Mouse (Mus musculus): ENCODE data around the gene Tubd1. TPM values are rescaled to one million over a fixed set of nuclear protein-coding genes. Genes with fewer than 3 reads are reported as not detected.

Tubd1 gene
- polyA plus RNA-seq, 2 experiments: 7.1 to 10.5 TPM

GRCm38 (mm10) chr11:86577231-86577630 is 32.4 kb downstream of the Tubd1 start:
- peak overlapping the region; percentile 39; the same call in 1 of the 2 replicates for H3K27ac ChIP-seq (replicated peaks; ENCODE audit: low read depth, low read length)
- H3K9me3 ChIP-seq (ENCODE audit: control insufficient read depth, low read length): no peaks in the 10 kb centered on the region
- H3K36me3 ChIP-seq (ENCODE audit: control insufficient read depth, insufficient read depth, low read length): no peaks in the 10 kb centered on the region
- 62% methylated on average over 4 of the region's 4 CpGs for WGBS
- ATAC-seq (ENCODE audit: low FRiP score, low read depth): no peak
- peaks cover 4% of the 10 kb centered on the region; the same call in 1 of the 2 replicates for H3K4me1 ChIP-seq (ENCODE audit: control insufficient read depth, insufficient read depth, low read length)
- H3K9ac ChIP-seq (ENCODE audit: low read depth, low read length, severe bottlenecking): no peak overlapping the region
- no peak for TF ChIP-seq POLR2A (IDR thresholded peaks at IDR 0.05; ENCODE audit: borderline replicate concordance, extremely low read depth, insufficient read depth, insufficient read length)
- H3K27me3 ChIP-seq (ENCODE audit: control insufficient read depth, insufficient read depth, low read length): no peaks in the 10 kb centered on the region
- no peak for DNase-seq (ENCODE audit: low spot score)
- no peak overlapping the region for H3K4me2 ChIP-seq (replicated peaks; ENCODE audit: low read depth, low read length, severe bottlenecking)
- no peak overlapping the region for H3K4me3 ChIP-seq (replicated peaks; ENCODE audit: low read length)

DNA sequence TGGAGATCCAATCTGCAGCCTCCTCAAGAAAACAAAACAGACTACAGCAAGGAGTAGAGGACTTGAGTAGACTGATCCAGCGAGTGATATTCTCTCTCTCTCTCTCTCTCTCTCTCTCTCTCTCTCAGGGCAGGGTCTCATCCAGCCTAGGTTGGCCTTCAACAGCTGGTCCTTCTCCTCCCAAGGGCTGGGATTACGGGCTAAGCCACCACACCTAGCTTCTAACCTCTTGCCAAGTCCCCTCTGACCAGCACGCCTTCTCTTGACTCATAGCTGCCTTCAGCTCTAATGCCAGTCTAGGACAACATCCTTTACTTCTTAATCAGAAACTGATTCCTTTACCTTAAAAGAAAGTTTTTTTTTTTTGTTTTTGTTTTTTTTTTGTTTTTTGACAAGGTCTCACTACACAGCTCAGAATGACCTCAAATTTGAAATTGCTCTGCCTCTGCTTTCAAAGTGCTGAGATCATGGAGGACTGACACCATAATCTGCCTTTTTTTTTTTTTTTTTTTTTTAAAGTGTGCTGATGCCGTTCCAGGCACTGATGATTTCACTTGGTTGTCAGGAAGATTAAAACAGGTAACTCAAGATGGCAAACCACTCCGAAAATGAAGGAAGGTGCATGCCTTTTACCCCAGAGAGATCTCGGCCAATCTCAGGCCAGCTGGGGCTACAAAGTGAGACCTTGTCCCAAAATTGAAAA is 33.5 kb downstream of the Tubd1 start:
- Histone ChIP-seq H3K4me1 (ENCODE audit: control insufficient read depth, insufficient read depth, low read length) (peaks cover 4% of the 10 kb centered on the region; the same call in 1 of the 2 replicates), H3K36me3 (ENCODE audit: control insufficient read depth, insufficient read depth, low read length) (no peaks in the 10 kb centered on the region), H3K27me3 (ENCODE audit: control insufficient read depth, insufficient read depth, low read length) (no peaks in the 10 kb centered on the region), H3K4me3 (replicated peaks; ENCODE audit: low read length) (no peak overlapping the region), H3K9ac (ENCODE audit: low read depth, low read length, severe bottlenecking) (no peak overlapping the region), H3K27ac (replicated peaks; ENCODE audit: low read depth, low read length) (no peak overlapping the region), H3K4me2 (replicated peaks; ENCODE audit: low read depth, low read length, severe bottlenecking) (no peak overlapping the region), H3K9me3 (ENCODE audit: control insufficient read depth, low read length) (no peaks in the 10 kb centered on the region)
- WGBS: 77% methylated on average over 6 of the region's 6 CpGs
- no peak for ATAC-seq (ENCODE audit: low FRiP score, low read depth)
- DNase-seq (ENCODE audit: low spot score): no peak
- no peak for TF ChIP-seq POLR2A (IDR thresholded peaks at IDR 0.05; ENCODE audit: borderline replicate concordance, extremely low read depth, insufficient read depth, insufficient read length)

DNA sequence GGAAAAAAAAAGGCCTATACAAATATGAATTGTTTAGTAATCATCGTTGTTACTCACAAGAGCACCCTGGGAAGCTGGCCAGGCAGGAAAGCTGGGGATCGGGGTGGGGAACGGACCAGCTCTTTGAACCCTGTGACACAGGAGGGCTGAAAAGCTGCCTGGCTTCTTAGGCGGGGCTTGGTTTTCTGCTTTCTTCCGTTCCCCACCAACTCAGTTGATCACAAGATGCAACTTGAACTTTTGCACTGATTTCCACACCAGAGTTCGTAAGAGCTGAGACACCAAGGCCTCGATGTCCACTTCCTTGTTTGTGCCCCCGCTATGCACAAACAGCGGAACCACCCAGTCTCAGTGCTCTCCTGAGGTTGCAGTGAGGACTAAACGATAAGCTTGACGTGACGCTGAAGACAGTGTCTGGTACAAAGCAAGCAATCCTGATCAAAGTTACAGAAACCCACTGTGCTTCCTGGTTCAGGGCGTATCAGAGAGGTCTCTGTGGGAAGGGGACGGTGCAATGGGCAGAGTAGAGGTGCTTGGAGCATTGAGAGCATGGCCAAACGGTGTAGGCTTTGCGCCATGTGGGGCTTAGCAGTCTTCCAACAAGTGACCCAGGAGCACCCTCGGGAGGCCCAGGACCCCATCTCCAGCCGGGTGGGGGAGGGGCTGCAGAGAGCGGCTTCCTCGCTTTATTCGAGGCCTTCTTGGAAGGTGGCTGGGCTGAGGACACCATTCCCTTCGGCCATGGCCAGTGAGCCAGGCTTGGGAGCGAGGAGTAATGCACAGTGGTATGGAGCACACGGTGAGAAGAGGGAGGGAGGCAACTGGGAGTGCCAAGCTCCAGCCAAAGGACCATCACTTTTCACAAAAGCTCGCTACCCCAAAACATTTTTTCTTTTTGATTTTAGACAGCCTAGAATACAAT is 34.3 kb downstream of the Tubd1 start:
- Histone ChIP-seq H3K4me3 (replicated peaks; ENCODE audit: low read length) (no peak overlapping the region), H3K4me2 (replicated peaks; ENCODE audit: low read depth, low read length, severe bottlenecking) (no peak overlapping the region), H3K4me1 (ENCODE audit: control insufficient read depth, insufficient read depth, low read length) (peaks cover 4% of the 10 kb centered on the region; the same call in 1 of the 2 replicates), H3K9me3 (ENCODE audit: control insufficient read depth, low read length) (no peaks in the 10 kb centered on the region), H3K9ac (ENCODE audit: low read depth, low read length, severe bottlenecking) (no peak overlapping the region), H3K27me3 (ENCODE audit: control insufficient read depth, insufficient read depth, low read length) (no peaks in the 10 kb centered on the region), H3K36me3 (ENCODE audit: control insufficient read depth, insufficient read depth, low read length) (0 out of 2 replicates have a peak, but pooled peaks cover 2% of the 10 kb centered on the region), H3K27ac (replicated peaks; ENCODE audit: low read depth, low read length) (no peak overlapping the region)
- WGBS: 75% methylated on average over 25 of the region's 25 CpGs
- ATAC-seq (ENCODE audit: low FRiP score, low read depth) (no peak; the same call in 1 of the 2 replicates), DNase-seq (ENCODE audit: low spot score) (no peak)
- no peak for TF ChIP-seq POLR2A (IDR thresholded peaks at IDR 0.05; ENCODE audit: borderline replicate concordance, extremely low read depth, insufficient read depth, insufficient read length)

DNA sequence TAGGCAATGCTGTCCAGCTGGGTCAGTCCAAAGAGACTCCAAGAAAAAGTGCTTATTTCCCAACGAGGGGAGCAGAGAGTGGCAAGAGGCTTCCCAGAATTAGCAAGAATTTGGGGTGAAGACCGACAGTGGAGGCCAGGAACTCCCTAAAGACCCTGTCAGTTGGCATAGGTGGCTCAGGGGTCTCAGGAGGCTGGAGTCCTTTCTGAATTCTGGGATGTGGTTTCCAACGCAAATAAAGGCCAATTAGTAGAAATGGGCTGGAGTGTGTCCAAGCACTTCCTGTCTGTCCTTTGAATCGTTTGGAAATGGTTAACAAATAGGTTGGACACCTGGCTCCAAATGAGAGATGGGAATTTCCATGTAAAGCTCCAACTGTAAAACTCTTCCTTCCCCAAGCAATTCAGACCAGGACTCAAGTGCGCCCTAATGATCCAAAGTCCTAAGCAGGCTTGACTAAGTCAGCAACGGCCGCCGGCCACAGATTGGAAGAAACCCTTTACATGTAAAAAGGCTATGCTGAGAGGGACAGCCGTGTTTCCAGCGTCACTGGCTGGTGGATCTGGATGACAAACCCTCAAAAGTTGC is 35.0 kb downstream of the Tubd1 start:
- Histone ChIP-seq H3K4me3 (replicated peaks; ENCODE audit: low read length) (no peak overlapping the region), H3K27me3 (ENCODE audit: control insufficient read depth, insufficient read depth, low read length) (no peaks in the 10 kb centered on the region), H3K27ac (replicated peaks; ENCODE audit: low read depth, low read length) (no peak overlapping the region), H3K4me1 (ENCODE audit: control insufficient read depth, insufficient read depth, low read length) (peaks cover 4% of the 10 kb centered on the region; the same call in 1 of the 2 replicates), H3K36me3 (ENCODE audit: control insufficient read depth, insufficient read depth, low read length) (peaks cover 2% of the 10 kb centered on the region; the same call in 1 of the 2 replicates), H3K4me2 (replicated peaks; ENCODE audit: low read depth, low read length, severe bottlenecking) (no peak overlapping the region), H3K9ac (ENCODE audit: low read depth, low read length, severe bottlenecking) (no peak overlapping the region), H3K9me3 (ENCODE audit: control insufficient read depth, low read length) (no peaks in the 10 kb centered on the region)
- 69% methylated on average over 10 of the region's 10 CpGs for WGBS
- DNase-seq (ENCODE audit: low spot score): no peak
- no peak for TF ChIP-seq POLR2A (IDR thresholded peaks at IDR 0.05; ENCODE audit: borderline replicate concordance, extremely low read depth, insufficient read depth, insufficient read length)
- no peak for ATAC-seq (ENCODE audit: low FRiP score, low read depth)
